Mouse (Mus musculus): ENCODE results near the gene Tespa1. TPM values are rescaled to one million over a fixed set of nuclear protein-coding genes. Genes with fewer than 3 reads are reported as not detected.
"Not testable (repeated sequence)": the region's sequence is repeated elsewhere in the genome, so short reads cannot be mapped to it uniquely, and the experiment has no call there.

The Tespa1 gene
- polyA plus RNA-seq (2012; rRNA removed) = 0.26 and 0.61 TPM in 2 replicates

- DNase-seq (ENCODE audit: low read depth) = no peak
Measured at GRCm38 (mm10) chr10:130322637-130323036, at the start of gene Tespa1. Gene Tespa1 (plus strand): TSS chr10:130322870.

DNA sequence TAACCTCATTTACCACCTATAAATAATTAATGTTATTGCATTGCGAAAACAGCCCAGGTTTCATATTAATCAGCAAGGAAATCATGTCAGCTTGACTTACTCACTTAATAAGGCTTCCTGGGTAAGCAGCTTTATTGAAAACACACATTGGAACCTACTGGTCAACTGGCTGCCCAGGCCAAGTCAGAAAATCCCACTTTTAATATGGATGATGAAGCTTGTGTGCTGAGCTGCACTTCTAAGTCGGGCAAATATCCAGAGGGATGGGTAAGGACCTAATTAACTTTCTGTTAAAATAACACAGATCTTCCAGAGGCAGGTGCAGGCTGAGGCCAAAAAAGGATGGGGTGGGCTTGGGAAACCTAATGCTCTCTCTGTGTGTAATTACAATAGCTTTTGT is 46.9 kb upstream of the Tespa1 start:
- no peak for DNase-seq (ENCODE audit: low read depth)

GRCm38 (mm10) chr10:130276496-130276895 is 46.2 kb upstream of the Tespa1 start:
- DNase-seq (ENCODE audit: low read depth) = no peak

GRCm38 (mm10) chr10:130280066-130280465 is 42.6 kb upstream of the Tespa1 start, which contains the start of gene Neurod4:
Gene Neurod4 (minus strand): TSS chr10:130280240.
- no peak for DNase-seq (ENCODE audit: low read depth)

- DNase-seq (ENCODE audit: low read depth) = no peak
Measured at GRCm38 (mm10) chr10:130281982-130282449, 40.7 kb upstream of the Tespa1 start.

DNA sequence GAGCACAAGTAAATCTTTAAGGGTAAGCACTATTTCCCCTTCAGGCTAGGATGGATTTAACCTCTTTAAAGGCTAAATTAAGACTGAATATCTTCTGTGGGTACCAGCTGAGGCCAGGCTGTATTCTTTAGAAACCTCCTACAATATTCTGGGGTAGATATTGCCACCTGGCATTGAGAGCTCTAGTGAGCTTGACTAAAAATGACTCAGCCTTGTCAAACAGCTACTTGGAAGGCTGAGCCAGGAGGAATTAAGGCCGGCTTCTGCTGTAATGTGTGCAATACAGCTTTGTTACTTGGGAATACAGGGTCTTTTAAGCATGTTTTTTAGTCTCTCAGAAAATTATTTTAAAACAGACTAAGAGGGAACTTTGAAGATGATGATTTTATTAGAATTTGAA is 35.5 kb upstream of the Tespa1 start:
- DNase-seq (ENCODE audit: low read depth) = no peak

- no peak for DNase-seq (ENCODE audit: low read depth)
Measured at GRCm38 (mm10) chr10:130288007-130288406, 34.7 kb upstream of the Tespa1 start.

DNA sequence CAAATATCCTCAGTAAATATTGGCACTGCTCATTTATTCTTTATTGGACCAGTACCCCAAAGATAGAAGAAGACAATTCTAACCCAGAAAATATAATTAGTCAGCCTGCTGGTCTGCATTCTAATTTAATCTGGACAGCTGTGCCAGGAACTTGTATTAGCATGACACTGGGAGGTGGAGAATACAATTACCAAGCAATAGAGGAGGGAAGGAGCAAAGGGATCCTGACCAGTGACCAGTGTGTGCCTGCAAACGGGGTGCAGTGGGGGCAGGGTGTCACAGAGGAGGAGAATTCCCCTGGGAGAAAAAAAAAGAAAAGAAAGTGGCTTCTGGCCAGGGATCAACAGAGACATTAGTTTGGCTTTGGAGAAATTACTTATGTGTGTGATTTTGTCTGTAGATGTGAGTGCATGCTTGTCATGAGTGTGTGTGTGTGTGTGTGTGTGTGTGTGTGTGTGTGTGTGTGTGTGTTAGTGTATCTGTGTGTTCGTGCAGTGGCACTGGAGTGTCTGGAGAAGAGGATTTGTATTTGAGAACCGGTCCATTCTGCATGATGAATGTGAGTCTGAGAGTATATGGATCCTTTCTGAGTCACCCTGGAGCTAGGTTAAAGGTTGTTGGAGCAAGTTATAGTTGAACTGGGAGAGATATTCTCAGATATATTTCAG is 28.8 kb upstream of the Tespa1 start:
- DNase-seq (ENCODE audit: low read depth) = no peak

DNA sequence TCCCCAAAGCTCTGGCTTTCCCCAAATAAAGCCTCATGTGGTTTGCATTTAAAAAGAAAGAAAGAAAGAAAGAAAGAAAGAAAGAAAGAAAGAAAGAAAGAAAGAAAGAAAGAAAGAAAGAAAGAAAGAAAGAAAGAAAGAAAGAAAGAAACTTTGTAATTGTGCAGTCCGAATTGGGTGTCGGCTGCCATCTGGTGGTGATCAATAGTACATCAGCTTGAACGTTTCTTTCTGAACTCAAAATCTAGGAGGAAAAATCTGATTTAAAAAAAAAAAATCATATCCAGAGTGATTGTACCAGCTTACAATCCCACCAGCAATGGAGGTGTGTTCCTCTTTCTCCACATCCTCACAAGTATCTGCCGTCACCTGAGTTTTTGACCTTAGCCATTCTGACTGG is 23.9 kb upstream of the Tespa1 start:
- DNase-seq (ENCODE audit: low read depth) = not testable (repeated sequence)

GRCm38 (mm10) chr10:130304138-130304537 is 18.5 kb upstream of the Tespa1 start:
- not testable (repeated sequence) for DNase-seq (ENCODE audit: low read depth)

DNA sequence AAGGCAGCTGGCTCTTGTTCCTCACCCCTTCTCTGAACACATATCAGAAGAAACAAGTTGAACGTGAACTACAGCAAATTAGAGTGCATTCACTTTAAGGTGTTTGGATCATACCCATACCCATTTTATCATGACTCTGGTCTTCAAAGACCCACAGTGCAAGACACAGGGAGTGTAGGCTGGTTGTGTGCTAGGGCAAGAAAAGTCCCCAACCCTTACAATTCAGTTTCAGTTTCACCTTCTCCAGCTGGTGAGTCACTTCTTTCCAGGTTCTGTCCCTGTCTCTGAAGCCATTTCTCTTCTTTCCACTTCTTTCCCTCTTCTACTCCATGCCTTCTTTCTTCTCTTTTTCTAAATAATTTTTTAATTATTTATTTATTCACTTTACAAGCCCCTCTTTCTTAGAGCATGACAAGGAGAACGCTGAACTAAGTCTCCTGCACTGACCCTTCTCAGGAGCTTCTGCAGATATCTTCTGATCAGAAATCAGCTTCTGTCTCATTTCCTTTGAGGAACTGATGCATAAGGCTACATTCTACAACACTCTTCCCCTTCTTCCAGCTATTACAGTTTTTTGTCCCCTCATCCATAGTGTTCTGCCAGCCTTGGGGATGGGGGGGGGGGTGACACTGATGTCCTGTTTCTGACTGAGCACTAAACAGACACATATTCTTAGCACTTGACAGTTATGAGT is 11.0 kb upstream of the Tespa1 start:
- no peak for DNase-seq (ENCODE audit: low read depth)

GRCm38 (mm10) chr10:130313531-130313930 is 9.1 kb upstream of the Tespa1 start:
- no peak for DNase-seq (ENCODE audit: low read depth)

DNA sequence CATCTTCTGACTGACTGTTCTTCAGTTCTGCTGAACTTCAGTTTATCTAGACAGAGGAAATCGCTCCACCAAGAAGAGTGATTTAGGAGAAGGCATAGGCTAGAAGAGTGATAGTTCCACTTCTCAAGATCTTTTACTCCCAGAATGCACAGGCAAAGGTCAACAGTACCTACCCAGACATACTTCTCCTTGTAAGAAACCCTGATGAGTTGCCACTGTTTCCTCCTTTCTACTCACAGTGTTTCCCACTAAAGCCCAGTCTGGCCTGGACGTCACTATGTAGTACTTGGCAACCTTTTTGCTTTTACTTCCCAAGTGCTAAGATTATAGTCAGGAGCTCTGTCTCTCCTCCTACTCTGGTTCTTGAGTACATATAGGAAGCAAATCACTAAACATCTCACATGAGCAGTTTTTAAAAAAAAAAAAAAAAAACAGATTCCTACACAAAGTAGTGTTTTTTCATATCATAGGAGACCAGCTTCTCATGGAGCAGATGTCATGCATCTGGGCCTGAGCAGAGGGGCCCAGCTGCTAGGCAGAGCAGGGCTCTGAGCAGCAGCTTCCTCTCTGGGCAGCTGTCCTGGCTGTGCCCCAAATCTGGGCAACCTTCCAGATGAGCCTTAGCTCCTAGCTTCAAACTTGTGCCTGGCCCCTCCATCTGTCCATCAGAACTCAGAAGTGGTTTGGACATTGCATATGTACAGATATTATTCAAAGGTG is 8.4 kb upstream of the Tespa1 start:
- no peak for DNase-seq (ENCODE audit: low read depth)

- no peak for DNase-seq (ENCODE audit: low read depth)
Measured at GRCm38 (mm10) chr10:130315846-130316245, 6.8 kb upstream of the Tespa1 start.

DNA sequence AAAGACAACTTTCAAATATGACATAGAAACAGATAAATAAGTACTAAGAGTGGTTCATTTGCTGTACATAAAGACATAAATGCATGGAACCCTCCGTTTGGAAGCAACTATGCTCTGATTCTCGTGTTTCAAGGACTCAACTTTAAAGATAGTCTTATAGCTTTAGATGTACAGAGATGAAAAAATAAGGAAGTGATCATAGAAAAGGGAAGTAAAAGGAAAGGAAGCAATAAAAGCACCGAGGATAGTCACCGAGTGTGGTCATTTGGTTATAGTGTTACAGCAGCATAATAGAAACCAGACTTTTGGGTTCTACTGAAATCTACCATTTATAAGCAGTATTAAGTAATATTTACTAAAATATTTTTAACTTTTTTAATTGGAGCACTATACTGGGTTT is 4.0 kb upstream of the Tespa1 start:
- no peak for DNase-seq (ENCODE audit: low read depth)

GRCm38 (mm10) chr10:130320715-130321114 is 2.0 kb upstream of the Tespa1 start:
- no peak for DNase-seq (ENCODE audit: low read depth)

- no peak for DNase-seq (ENCODE audit: low read depth)
Measured at GRCm38 (mm10) chr10:130322062-130322461, 608 bp upstream of the Tespa1 start.

DNA sequence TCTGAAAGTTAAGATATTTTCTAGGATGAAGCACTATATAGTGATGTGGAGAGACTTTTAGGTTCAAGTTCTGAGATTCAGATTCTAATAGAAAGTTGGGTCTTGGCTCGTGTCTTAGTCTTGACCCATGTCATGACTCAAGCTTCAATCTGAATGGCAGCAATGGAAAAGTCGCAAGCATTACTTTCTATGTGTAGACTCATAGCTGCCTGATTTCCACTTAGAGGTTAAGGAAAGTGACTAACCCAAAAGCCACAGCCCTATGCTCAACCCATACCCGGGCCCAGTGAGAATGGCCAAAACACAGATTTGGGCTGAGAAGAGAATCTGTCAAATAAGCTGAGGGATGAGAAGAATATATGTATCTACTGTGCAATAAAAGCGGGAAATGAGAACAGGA is 1.6 kb downstream of the Tespa1 start:
- no peak for DNase-seq (ENCODE audit: low read depth)

GRCm38 (mm10) chr10:130330711-130331110 is 8.0 kb downstream of the Tespa1 start:
- DNase-seq (ENCODE audit: low read depth) = no peak

GRCm38 (mm10) chr10:130336385-130336784 is 13.7 kb downstream of the Tespa1 start:
- no peak for DNase-seq (ENCODE audit: low read depth)

DNA sequence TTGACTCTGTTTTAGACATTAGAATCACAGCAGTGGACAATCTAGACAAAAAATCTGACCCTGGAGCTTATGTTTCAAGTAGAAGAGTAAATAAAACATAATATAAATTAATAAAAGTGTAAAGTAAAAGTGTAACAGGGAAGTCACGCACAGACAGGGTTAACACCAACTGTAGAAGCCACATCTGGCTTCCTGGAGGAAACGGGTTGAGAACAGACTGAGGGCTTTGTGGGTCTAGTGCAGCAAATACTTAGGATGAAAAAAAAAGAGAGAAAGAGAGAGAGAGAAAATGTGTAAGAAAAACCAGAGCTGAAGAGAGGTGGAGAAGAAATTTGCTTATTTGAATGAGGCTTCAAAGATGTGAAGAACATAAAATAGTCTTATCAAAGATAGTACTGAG is 14.9 kb downstream of the Tespa1 start:
- no peak for DNase-seq (ENCODE audit: low read depth)

DNA sequence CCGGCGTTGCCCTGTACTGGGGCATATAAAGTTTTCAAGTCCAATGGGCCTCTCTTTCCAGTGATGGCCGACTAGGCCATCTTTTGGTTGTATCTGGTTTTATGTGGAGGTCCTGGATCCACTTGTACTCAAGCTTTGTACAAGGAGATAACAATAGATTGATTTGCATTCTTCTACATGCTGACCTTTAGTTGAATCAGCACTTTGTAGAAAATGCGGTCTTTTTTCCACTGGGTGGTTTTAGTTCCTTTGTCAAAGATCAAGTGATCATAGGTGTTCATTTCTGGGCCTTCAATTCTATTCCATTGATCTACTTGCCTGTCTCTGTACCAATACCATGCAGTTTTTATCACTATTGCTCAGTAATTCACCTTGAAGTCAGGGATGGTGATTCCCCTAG is 17.4 kb downstream of the Tespa1 start:
- not testable (repeated sequence) for DNase-seq (ENCODE audit: low read depth)

- DNase-seq (ENCODE audit: low read depth) = no peak
Measured at GRCm38 (mm10) chr10:130344056-130344455, 21.4 kb downstream of the Tespa1 start.
